Mouse (Mus musculus) left cerebral cortex, postnatal 14 days (tissue): Measurements from ENCODE around the gene Hibch. TPM values are rescaled to one million over a fixed set of nuclear protein-coding genes. Genes with fewer than 3 reads are reported as not detected.

ENCODE experiments used
- DNase-seq, 2 experiments: peaks; one replicate each; pipeline ENCODE4 v3.0.0; 2021 to 2022; ENCODE audit warnings: low spot score in 2 of 2, mixed read lengths in 1 of 2
- intact Hi-C: fragments of 180-260 bp; cut with DNase I; formaldehyde crosslinking; loops from one replicate; pipeline ENCODE4 v1.15.1; 2025
- total RNA-seq, 2 experiments: library from RNA; stranded (reverse); gene quantifications; 2 replicates each; pipeline ENCODE4 v1.2.3; 2021

Hibch gene
- total RNA-seq, 2 experiments from 2014 or later: 11.9 to 14.6 TPM

- intact Hi-C loops: no loop called here
- peak in 1 of 2 experiments; percentile 23 for DNase-seq
These were observed 115.5 kb downstream of the Hibch start for GRCm38 (mm10) chr1:52960191-52960590.

- intact Hi-C loops: no loop called here
- no peak for DNase-seq
These were observed 118.4 kb downstream of the Hibch start for GRCm38 (mm10) chr1:52963097-52963496.

- DNase-seq: no peak
- intact Hi-C loops: no loop called here
These were observed 119.9 kb downstream of the Hibch start for GRCm38 (mm10) chr1:52964581-52964980.

Other genes starting within 250 kb of the Hibch start
- 1 to 10 TPM; 3.9 to 5.5 TPM for gene Nemp2, start 214.2 kb upstream of the Hibch start, total RNA-seq
- gene Mfsd6, start 117.5 kb upstream of the Hibch start, total RNA-seq: 10 to 100 TPM; 68.8 to 70.5 TPM
- gene Inpp1, start 27.2 kb upstream of the Hibch start, total RNA-seq: 10 to 100 TPM; 41.6 to 43.9 TPM
- 10 to 100 TPM; 15.6 to 19.1 TPM for gene 1700019D03Rik, start 175.2 kb downstream of the Hibch start, total RNA-seq
- gene Mstn, start 216.7 kb downstream of the Hibch start, total RNA-seq: 1 to 10 TPM; 1.1 TPM